Mouse (Mus musculus): ENCODE data around the gene Hils1. TPM values are rescaled to one million over a fixed set of nuclear protein-coding genes. Genes with fewer than 3 reads are reported as not detected.

Gene Hils1
- polyA plus RNA-seq, 1 experiment, result 0.14 TPM

DNA sequence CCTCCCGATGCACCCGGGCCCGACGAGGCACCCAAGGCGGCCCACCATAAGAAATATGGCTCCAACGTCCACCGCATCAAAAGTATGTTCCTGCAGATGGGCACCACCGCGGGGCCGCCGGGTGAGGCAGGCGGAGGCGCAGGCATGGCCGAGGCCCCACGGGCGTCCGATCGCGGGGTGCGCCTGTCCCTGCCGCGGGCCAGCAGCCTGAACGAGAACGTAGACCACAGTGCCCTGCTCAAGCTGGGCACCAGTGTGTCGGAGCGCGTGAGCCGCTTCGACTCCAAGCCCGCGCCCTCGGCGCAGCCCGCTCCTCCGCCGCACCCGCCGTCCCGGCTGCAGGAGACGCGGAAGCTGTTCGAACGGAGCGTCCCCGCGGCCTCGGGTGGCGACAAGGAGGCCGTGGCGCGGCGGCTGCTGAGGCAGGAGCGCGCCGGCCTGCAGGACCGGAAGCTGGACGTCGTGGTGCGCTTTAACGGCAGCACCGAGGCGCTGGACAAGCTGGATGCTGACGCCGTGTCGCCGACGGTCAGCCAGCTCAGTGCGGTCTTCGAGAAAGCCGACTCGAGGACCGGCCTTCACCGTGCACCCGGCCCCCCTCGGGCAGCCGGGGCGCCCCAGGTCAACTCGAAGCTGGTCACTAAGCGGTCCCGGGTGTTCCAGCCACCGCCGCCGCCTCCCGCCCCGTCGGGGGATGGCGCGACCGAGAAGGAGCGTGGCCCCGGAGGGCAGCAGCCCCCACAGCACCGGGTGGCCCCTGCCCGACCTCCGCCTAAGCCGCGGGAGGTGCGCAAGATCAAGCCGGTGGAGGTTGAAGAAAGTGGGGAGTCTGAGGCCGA is 24.5 kb downstream of the Hils1 start:
- TF ChIP-seq CTCF (IDR thresholded peaks at IDR 0.05; ENCODE audit: extremely low read depth, insufficient read length, insufficient replicate concordance, low read depth, low read length) (no peak), POLR2A (IDR thresholded peaks at IDR 0.05; ENCODE audit: low read depth, low read length) (no peak; the same call in 1 of the 2 replicates)
- WGBS, result under 1% methylated on average over 99 of the region's 99 CpGs
- peak overlapping the region; percentile 66 for H3K4me3 ChIP-seq (ENCODE audit: low read depth, low read length)
- H3K36me3 ChIP-seq (ENCODE audit: control insufficient read depth, insufficient read depth, low read length), result peaks cover 7% of the 10 kb centered on the region
- H3K27me3 ChIP-seq (ENCODE audit: control insufficient read depth, insufficient read depth, low read length), result no peaks in the 10 kb centered on the region
- H3K4me1 ChIP-seq (ENCODE audit: control insufficient read depth, insufficient read depth, insufficient read length, low read length), result peaks cover 42% of the 10 kb centered on the region
- peak overlapping the region; percentile 73 for H3K27ac ChIP-seq (ENCODE audit: insufficient read depth, low read depth, low read length)

DNA sequence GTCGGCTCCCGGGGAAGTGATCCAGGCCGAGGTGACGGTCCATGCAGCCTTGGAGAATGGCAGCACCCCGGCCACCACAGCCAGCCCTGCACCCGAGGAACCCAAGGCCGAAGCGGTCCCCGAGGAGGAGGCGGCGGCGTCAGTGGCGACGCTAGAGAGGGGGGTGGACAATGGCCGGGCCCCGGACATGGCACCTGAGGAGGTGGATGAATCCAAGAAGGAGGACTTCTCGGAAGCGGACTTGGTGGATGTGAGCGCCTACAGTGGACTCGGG is 25.0 kb downstream of the Hils1 start:
- H3K4me1 ChIP-seq (ENCODE audit: control insufficient read depth, insufficient read depth, insufficient read length, low read length), result peaks cover 47% of the 10 kb centered on the region
- peak overlapping the region; percentile 73 for H3K27ac ChIP-seq (ENCODE audit: insufficient read depth, low read depth, low read length)
- TF ChIP-seq POLR2A (IDR thresholded peaks at IDR 0.05; ENCODE audit: low read depth, low read length) (no peak), CTCF (IDR thresholded peaks at IDR 0.05; ENCODE audit: extremely low read depth, insufficient read length, insufficient replicate concordance, low read depth, low read length) (no peak)
- 2% methylated on average over 20 of the region's 20 CpGs for WGBS
- peaks cover 9% of the 10 kb centered on the region for H3K36me3 ChIP-seq (ENCODE audit: control insufficient read depth, insufficient read depth, low read length)
- H3K4me3 ChIP-seq (ENCODE audit: low read depth, low read length), result peak overlapping the region; percentile 66
- H3K27me3 ChIP-seq (ENCODE audit: control insufficient read depth, insufficient read depth, low read length), result no peaks in the 10 kb centered on the region

GRCm38 (mm10) chr11:94992754-94993606 is 25.6 kb downstream of the Hils1 start:
- peaks cover 48% of the 10 kb centered on the region for H3K4me1 ChIP-seq (ENCODE audit: control insufficient read depth, insufficient read depth, insufficient read length, low read length)
- H3K4me3 ChIP-seq (ENCODE audit: low read depth, low read length), result peak overlapping the region; percentile 66
- no peaks in the 10 kb centered on the region for H3K27me3 ChIP-seq (ENCODE audit: control insufficient read depth, insufficient read depth, low read length)
- WGBS, result under 1% methylated on average over 22 of the region's 22 CpGs
- H3K27ac ChIP-seq (ENCODE audit: insufficient read depth, low read depth, low read length), result peak overlapping the region; percentile 73
- H3K36me3 ChIP-seq (ENCODE audit: control insufficient read depth, insufficient read depth, low read length), result peaks cover 9% of the 10 kb centered on the region
- TF ChIP-seq POLR2A (IDR thresholded peaks at IDR 0.05; ENCODE audit: low read depth, low read length) (peak; percentile 84), CTCF (IDR thresholded peaks at IDR 0.05; ENCODE audit: extremely low read depth, insufficient read length, insufficient replicate concordance, low read depth, low read length) (no peak)

DNA sequence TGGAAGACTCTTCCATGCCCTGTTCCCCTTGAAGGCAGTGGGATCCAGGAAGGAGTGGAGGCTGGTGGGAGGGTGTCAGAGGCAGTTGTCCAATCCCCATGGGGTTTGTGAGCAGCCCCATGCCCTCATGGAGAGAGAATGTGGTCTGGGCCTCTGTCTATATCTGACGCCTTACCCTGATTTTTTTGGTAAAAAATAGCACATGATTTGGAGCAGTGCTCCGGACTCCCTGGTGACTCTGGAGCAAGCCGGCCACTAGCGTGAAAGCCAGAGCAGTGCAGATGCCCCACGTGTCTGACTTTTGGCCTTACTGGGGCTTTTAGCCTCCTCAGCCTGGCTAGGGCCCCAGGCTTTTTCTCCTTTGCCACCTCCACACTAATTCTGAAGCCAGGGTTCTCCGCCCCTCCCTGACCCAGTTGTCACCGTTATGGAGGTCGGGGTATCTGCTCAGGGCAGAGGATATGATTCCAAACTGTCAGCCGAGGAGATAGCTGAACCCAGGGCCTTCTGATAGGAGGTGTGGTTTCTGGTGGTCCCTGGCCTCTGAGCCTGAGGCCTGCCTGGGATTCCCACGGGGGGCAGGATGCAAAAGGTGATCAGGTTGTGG is 26.9 kb downstream of the Hils1 start:
- WGBS, result 49% methylated on average over 10 of the region's 10 CpGs
- no peaks in the 10 kb centered on the region for H3K27me3 ChIP-seq (ENCODE audit: control insufficient read depth, insufficient read depth, low read length)
- H3K4me1 ChIP-seq (ENCODE audit: control insufficient read depth, insufficient read depth, insufficient read length, low read length), result peaks cover 50% of the 10 kb centered on the region
- H3K4me3 ChIP-seq (ENCODE audit: low read depth, low read length), result peak overlapping the region; percentile 66
- H3K27ac ChIP-seq (ENCODE audit: insufficient read depth, low read depth, low read length), result peak overlapping the region; percentile 61; the same call in 1 of the 2 replicates
- H3K36me3 ChIP-seq (ENCODE audit: control insufficient read depth, insufficient read depth, low read length), result peaks cover 12% of the 10 kb centered on the region
- TF ChIP-seq POLR2A (IDR thresholded peaks at IDR 0.05; ENCODE audit: low read depth, low read length) (peak; percentile 2; the same call in 1 of the 2 replicates), CTCF (IDR thresholded peaks at IDR 0.05; ENCODE audit: extremely low read depth, insufficient read length, insufficient replicate concordance, low read depth, low read length) (no peak)

DNA sequence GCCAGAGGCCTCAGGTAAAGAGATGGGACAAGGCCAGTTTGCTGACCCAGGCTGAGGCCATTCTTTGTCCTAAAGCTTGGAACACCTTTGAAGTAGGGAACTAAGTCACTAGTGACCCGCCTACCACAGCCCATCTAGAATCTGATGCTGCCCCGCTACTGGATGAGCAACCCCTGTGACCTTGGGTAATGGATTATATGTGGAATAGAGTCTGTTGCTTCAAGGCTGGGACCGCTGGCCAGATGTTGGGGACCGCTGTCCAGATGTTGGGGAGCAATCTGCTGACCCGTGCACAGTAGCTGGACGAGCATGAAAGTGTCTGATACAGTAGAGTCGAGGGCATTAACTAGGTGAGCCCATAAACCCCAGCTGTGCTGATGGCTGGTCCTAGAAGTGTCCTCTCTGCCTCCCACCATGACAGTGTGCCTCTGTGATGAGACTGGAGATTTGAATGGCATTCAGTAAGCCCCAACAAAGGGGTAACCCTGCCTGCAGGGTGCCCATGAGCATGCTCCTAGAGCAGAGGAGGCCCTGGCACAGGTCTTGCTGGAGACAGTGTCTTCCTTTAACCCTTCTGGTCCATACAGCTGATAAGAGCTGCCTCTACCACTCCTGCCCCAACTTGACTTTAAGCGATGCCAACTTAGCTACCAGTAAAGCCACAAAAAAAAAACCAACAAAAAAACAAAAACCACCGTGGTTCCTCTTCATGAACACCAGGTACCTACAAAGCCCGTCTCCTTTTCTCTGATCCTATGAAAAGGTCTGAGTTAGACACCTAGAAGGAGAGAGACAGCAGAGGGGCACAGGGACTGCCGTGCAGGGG is 27.8 kb downstream of the Hils1 start:
- no peak for TF ChIP-seq CTCF (IDR thresholded peaks at IDR 0.05; ENCODE audit: extremely low read depth, insufficient read length, insufficient replicate concordance, low read depth, low read length)
- no peak for TF ChIP-seq POLR2A (IDR thresholded peaks at IDR 0.05; ENCODE audit: low read depth, low read length)
- Histone ChIP-seq H3K27me3 (ENCODE audit: control insufficient read depth, insufficient read depth, low read length) (no peaks in the 10 kb centered on the region), H3K4me3 (ENCODE audit: low read depth, low read length) (no peak overlapping the region), H3K27ac (ENCODE audit: insufficient read depth, low read depth, low read length) (no peak overlapping the region), H3K36me3 (ENCODE audit: control insufficient read depth, insufficient read depth, low read length) (peaks cover 17% of the 10 kb centered on the region), H3K4me1 (ENCODE audit: control insufficient read depth, insufficient read depth, insufficient read length, low read length) (peaks cover 46% of the 10 kb centered on the region)
- 75% methylated on average over 11 of the region's 11 CpGs for WGBS

GRCm38 (mm10) chr11:94996101-94996500 is 28.7 kb downstream of the Hils1 start:
- 78% methylated on average over 8 of the region's 8 CpGs for WGBS
- H3K27ac ChIP-seq (ENCODE audit: insufficient read depth, low read depth, low read length), result no peak overlapping the region
- no peak for TF ChIP-seq CTCF (IDR thresholded peaks at IDR 0.05; ENCODE audit: extremely low read depth, insufficient read length, insufficient replicate concordance, low read depth, low read length)
- no peak for TF ChIP-seq POLR2A (IDR thresholded peaks at IDR 0.05; ENCODE audit: low read depth, low read length)

More at GRCm38 (mm10) chr11:94996101-94996500, 28.7 kb downstream of the Hils1 start:
- peaks cover 53% of the 10 kb centered on the region for H3K4me1 ChIP-seq (ENCODE audit: control insufficient read depth, insufficient read depth, insufficient read length, low read length)
- H3K36me3 ChIP-seq (ENCODE audit: control insufficient read depth, insufficient read depth, low read length), result peaks cover 23% of the 10 kb centered on the region
- no peak overlapping the region for H3K4me3 ChIP-seq (ENCODE audit: low read depth, low read length)
- H3K27me3 ChIP-seq (ENCODE audit: control insufficient read depth, insufficient read depth, low read length), result no peaks in the 10 kb centered on the region

Data from small intestine, adult 2 months (tissue).